Mouse (Mus musculus): ENCODE results near the gene Mpdu1.

DNA sequence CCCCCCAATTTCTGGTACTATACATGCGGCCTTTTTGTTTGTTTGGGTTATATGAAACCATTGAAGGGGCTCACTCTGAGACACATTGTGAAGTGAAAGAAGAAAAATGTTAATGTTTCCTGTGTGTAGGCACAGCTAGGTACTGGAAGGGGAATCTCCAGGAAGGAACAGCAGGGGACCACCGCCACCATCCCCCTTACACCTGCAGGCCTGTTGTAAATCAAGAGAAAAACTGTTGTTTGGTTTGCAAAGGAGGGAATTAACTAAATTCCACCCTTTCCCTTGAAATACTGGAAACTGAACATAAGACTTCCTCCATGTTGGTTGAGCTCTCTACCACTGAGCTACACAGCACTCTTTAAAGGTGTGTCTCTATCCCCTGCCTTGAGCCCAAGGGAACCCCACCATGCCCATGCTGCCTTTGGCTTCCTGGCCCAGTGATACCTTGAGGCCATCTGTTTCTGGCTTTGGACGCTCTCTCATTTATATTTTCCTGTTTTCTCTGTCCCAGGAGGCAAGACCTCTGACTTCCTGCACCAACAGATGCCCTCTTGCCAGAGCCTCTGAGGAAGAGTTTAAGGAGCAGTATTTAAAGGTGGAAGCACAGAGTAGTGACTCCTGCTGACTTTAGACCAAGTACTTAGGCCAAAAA is 46.3 kb upstream of the Mpdu1 start:
- TF ChIP-seq POLR2A (IDR thresholded peaks at IDR 0.05; ENCODE audit: control insufficient read depth, extremely low read depth, insufficient read depth, low read length, poor library complexity) (no peak), CTCF (IDR thresholded peaks at IDR 0.05; ENCODE audit: borderline replicate concordance, control insufficient read depth, extremely low read depth, insufficient read depth, low read length, poor library complexity) (no peak)
